Mouse (Mus musculus): ENCODE results near the gene Apobec4. TPM values are rescaled to one million over a fixed set of nuclear protein-coding genes. Genes with fewer than 3 reads are reported as not detected.

Apobec4 gene
- total and polyA plus RNA-seq, 2 experiments from 2014 or later, result 0.19 to 0.48 TPM

DNA sequence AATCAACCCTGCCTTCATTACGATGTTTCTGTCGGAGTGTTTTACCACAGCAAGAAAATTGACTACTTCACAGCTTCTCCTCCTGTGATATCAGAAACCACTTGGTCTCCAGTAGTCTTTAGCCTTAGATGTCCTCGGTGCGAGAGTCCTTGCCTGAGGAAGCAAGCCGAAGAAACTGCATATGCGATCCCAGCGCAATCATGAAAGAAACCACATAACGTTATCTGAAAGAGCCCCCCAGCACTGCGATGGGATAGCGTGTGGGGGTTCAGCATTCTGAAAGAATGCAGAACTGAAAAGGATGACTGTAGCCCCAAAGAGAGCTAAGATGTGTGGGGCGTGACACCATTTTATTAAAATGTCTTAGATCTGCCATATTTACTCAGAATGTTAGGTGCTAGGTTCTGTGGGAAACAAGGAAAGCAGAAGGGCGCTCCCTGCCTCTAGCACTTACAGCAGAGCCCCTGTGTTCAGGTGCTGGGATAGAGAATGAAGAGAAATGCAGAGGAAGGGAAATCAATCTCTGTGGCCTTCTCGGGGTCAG lies 50.4 kb downstream of the Apobec4 start:
- Histone ChIP-seq H3K9me3 (ENCODE audit: low read length) (no peaks in the 10 kb centered on the region), H3K4me1 (ENCODE audit: insufficient read depth) (no peaks in the 10 kb centered on the region), H3K27ac (ENCODE audit: low read depth, low read length) (no peak overlapping the region), H3K4me2 (ENCODE audit: low read depth) (no peak overlapping the region), H3K36me3 (ENCODE audit: insufficient read depth) (no peaks in the 10 kb centered on the region), H3K9ac (no peak overlapping the region), H3K4me3 (ENCODE audit: low read depth, low read length) (no peak overlapping the region), H3K27me3 (ENCODE audit: insufficient read depth, low read length) (no peaks in the 10 kb centered on the region)
- no peak for TF ChIP-seq CTCF (IDR thresholded peaks at IDR 0.05; ENCODE audit: low read depth)
- DNase-seq, result no peak
- 89% methylated on average over 13 of the region's 13 CpGs for WGBS
- no peak for ATAC-seq

DNA sequence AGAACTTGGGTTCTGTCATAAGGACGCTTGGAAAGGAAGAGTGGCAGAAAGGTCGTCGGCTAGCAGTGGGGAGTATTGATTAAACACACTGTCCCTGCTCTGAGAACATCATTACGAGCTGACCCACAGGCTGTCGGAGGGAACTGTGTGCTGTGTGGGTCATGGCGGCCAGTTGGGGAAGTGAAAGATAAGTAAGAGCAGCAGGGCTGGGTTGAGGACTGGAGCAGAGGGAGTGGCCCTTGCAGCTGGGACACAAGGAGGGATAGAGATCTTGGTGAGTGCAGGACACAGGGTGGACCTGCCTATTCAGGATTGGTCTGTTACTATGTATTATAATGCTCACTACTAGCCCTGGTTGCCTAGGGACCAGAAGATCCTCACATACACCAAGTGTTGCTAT lies 54.6 kb downstream of the Apobec4 start:
- no peak for TF ChIP-seq CTCF (IDR thresholded peaks at IDR 0.05; ENCODE audit: low read depth)
- no peak overlapping the region for H3K9ac ChIP-seq
- DNase-seq (no peak), ATAC-seq (peak; percentile 48; the same call in 1 of the 2 replicates)
- H3K9me3 ChIP-seq (ENCODE audit: low read length), result no peaks in the 10 kb centered on the region
- H3K4me1 ChIP-seq (ENCODE audit: insufficient read depth), result no peaks in the 10 kb centered on the region
- H3K4me2 ChIP-seq (ENCODE audit: low read depth), result no peak overlapping the region
- H3K36me3 ChIP-seq (ENCODE audit: insufficient read depth), result no peaks in the 10 kb centered on the region
- no peak overlapping the region for H3K27ac ChIP-seq (ENCODE audit: low read depth, low read length)
- WGBS, result 87% methylated on average over 6 of the region's 6 CpGs
- no peak overlapping the region for H3K4me3 ChIP-seq (ENCODE audit: low read depth, low read length)
- no peaks in the 10 kb centered on the region for H3K27me3 ChIP-seq (ENCODE audit: insufficient read depth, low read length)

Other genes starting within 250 kb of the Apobec4 start
- gene Rgl1, start 15.8 kb downstream of the Apobec4 start, total RNA-seq (2014; rRNA removed), result 26.7 and 27.8 TPM in 2 replicates
- gene Rgl1, start 15.8 kb downstream of the Apobec4 start, polyA plus RNA-seq (2015; fragmentation: Nextera tagmentation; extraction: Ambion mirVana), result 18.8 and 22.5 TPM in 2 replicates
- 301 and 341 TPM in 2 replicates for gene Arpc5, start 16.0 kb downstream of the Apobec4 start, total RNA-seq (2014; rRNA removed)
- gene Arpc5, start 16.0 kb downstream of the Apobec4 start, polyA plus RNA-seq (2015; fragmentation: Nextera tagmentation; extraction: Ambion mirVana), result 537 and 561 TPM in 2 replicates
- 2.3 and 4.1 TPM in 2 replicates for gene Ncf2, start 49.6 kb downstream of the Apobec4 start, total RNA-seq (2014; rRNA removed)
- gene Ncf2, start 49.6 kb downstream of the Apobec4 start, polyA plus RNA-seq (2015; fragmentation: Nextera tagmentation; extraction: Ambion mirVana), result 1.9 and 2.0 TPM in 2 replicates
- gene Smg7, start 152.1 kb downstream of the Apobec4 start, total RNA-seq (2014; rRNA removed), result 46.9 and 67.7 TPM in 2 replicates
- 19.0 and 26.1 TPM in 2 replicates for gene Smg7, start 152.1 kb downstream of the Apobec4 start, polyA plus RNA-seq (2015; fragmentation: Nextera tagmentation; extraction: Ambion mirVana)
- gene Nmnat2, start 204.4 kb downstream of the Apobec4 start, total RNA-seq (2014; rRNA removed), result 129 and 142 TPM in 2 replicates
- 62.0 and 81.8 TPM in 2 replicates for gene Nmnat2, start 204.4 kb downstream of the Apobec4 start, polyA plus RNA-seq (2015; fragmentation: Nextera tagmentation; extraction: Ambion mirVana)